Mouse (Mus musculus) liver (tissue): ENCODE data around the gene Dppa2.
A peak's percentile ranks its signal among the peaks of the same experiment; 100 is the strongest.
"Not testable (repeated sequence)": the region's sequence is repeated elsewhere in the genome, so short reads cannot be mapped to it uniquely, and the experiment has no call there.

Experiments used
- DNase-seq: peaks from one replicate; pipeline ENCODE4 v3.0.0-alpha.2; 2020; ENCODE audit warnings: mixed read lengths

Gene Dppa2

GRCm38 (mm10) chr16:48303509-48303908 lies at the start of gene Dppa2:
Gene Dppa2 (plus strand): TSS chr16:48303908.
- DNase-seq = no peak

GRCm38 (mm10) chr16:48254584-48254983 lies 49.1 kb upstream of the Dppa2 start:
- DNase-seq = peak; percentile 46

- no peak for DNase-seq
These were observed 44.2 kb upstream of the Dppa2 start for GRCm38 (mm10) chr16:48259519-48259918.

GRCm38 (mm10) chr16:48262901-48263300 lies 40.8 kb upstream of the Dppa2 start:
- no peak for DNase-seq

GRCm38 (mm10) chr16:48265856-48266255 lies 37.9 kb upstream of the Dppa2 start:
- no peak for DNase-seq

GRCm38 (mm10) chr16:48276940-48277339 lies 26.8 kb upstream of the Dppa2 start:
- DNase-seq = no peak

DNA sequence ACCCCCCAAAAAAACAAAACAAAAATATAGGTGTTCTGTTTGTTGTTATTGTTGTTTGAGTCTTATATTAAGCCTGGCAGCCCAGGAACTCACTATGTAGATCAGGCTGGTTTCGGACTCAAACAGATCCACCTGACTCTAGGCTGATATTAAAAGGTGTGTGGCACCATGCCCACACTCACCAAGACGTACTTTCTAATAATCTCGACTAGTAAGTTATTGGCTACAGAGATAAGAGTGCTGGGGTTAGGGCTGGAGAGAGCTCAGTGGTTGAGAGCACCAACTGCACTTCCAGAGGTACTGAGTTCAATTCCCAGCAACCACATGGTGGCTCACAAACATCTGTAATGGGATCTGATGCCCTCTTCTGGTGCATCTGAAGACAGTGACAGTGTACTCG lies 22.8 kb upstream of the Dppa2 start:
- DNase-seq = no peak

- no peak for DNase-seq
These were observed 20.9 kb upstream of the Dppa2 start for GRCm38 (mm10) chr16:48282801-48283200.

- DNase-seq = no peak
These were observed 20.2 kb upstream of the Dppa2 start, which contains the start of gene Dppa4 for GRCm38 (mm10) chr16:48283517-48283916. Gene Dppa4 (plus strand): TSS chr16:48283733.

GRCm38 (mm10) chr16:48285517-48285916 lies 18.2 kb upstream of the Dppa2 start:
- DNase-seq = no peak

GRCm38 (mm10) chr16:48297384-48298136 lies 6.1 kb upstream of the Dppa2 start:
- DNase-seq = no peak

DNA sequence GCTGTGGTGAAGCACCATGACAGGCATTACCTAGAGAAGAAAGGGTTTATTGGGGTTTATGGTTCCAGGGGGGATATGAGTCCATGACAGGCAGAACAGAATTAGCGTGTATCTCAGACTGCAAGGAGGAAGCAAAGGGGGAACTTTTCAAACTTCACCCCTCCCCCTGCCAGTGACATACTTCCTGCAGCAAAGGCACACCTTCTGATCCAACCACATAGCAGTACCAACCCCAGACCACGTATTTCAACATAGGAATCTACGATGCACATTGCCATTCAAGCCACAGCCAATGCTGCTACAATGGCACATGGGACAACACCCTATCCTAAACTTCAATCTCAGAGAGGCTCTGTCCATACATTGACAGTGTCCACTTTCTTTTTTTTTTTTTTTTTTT lies 3.8 kb upstream of the Dppa2 start:
- no peak for DNase-seq

- DNase-seq = no peak
These were observed 275 bp downstream of the Dppa2 start for GRCm38 (mm10) chr16:48303983-48304382.

- DNase-seq = not testable (repeated sequence)
These were observed 5.2 kb downstream of the Dppa2 start for GRCm38 (mm10) chr16:48308916-48309315.

DNA sequence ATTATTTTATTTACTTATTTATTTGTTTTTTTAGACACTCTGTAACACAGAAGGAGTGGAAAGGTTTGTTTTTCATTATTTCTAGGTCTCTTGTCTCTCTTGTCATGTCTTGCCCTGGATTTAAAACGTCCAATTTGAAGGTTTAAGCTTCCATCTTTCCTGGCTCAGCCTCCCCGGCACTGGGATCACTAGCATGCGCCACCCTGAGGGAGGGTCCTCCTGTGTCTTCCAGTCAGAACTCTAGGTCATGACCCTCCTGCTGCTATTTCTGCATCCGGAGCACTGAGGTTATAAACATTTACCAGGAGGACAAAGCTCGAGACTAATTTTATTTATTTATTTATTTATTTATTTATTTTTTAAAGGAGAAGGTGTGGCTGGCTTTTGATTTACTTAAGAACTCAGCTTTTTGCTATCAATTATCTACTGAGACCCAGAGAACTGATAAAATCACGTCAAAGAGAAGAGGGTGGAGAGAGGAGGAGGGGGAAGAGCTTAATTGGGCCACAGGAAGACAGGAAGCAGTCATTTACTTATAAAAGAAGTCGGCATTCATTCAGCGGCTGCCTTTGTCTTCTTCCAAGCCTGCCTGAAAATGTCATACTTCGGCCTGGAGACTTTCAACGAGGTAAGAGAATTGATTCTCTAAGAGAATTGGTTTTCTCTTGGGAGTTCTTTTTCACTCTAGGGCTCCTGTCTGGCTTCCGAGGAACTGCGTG lies 6.4 kb downstream of the Dppa2 start:
- no peak for DNase-seq

DNA sequence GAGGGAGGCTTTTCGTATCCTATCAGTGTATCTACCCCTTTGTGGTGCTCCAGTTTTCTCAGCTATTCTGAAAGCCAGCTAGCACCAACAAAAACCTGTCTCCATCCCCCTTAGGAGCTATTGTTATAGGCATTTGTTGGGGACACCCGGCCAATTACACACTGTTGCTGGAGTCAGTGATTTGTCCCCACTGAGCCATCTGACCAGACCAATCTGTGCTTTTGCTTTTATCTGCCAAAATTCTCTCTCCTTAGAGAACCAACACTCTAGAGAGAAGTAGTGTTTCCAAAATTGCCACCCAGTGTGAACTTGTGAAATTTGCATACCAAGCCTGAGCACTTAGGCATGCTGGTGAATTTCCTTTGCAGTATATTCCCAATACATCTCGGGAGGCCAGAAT lies 11.6 kb downstream of the Dppa2 start:
- no peak for DNase-seq

DNA sequence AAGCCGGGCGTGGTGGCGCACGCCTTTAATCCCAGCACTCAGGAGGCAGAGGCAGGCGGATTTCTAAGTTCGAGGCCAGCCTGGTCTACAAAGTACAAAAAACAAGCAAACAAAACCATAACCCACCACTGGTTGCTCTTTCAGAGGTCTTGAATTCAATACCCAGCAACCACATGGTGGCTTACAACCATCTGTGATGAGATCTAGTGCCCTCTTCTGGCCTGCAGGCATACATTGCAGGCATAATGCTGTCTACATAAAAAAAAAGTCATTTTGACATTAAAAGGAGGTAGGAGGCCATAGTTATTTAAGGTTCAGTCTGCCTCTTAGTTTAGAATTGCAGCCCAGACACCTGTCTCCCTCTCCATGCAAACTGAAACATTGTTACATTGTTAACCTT lies 17.1 kb downstream of the Dppa2 start:
- no peak for DNase-seq

- no peak for DNase-seq
These were observed 19.4 kb downstream of the Dppa2 start for GRCm38 (mm10) chr16:48323133-48323532.

GRCm38 (mm10) chr16:48323602-48324345 lies 20.1 kb downstream of the Dppa2 start:
- DNase-seq = no peak

DNA sequence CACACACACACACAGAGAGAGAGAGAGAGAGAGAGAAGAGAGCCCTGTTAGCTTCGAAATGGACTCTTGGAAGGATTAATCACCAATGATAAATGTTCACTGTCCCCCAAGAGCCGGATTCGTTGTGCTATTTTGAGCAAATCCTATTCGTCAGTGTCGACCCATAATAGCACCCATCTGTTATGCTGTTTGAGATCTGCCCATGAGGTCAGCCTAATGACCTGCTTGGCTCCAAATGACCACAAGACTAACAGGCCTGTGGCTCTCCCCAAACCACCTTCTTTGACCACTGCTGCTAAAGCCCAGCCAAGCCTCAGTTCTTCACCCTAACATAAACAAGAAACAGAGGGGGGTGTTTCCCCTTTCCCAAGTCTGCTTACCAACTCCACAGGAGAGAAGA lies 23.2 kb downstream of the Dppa2 start:
- no peak for DNase-seq

- no peak for DNase-seq
These were observed 24.7 kb downstream of the Dppa2 start for GRCm38 (mm10) chr16:48328420-48328819.

DNA sequence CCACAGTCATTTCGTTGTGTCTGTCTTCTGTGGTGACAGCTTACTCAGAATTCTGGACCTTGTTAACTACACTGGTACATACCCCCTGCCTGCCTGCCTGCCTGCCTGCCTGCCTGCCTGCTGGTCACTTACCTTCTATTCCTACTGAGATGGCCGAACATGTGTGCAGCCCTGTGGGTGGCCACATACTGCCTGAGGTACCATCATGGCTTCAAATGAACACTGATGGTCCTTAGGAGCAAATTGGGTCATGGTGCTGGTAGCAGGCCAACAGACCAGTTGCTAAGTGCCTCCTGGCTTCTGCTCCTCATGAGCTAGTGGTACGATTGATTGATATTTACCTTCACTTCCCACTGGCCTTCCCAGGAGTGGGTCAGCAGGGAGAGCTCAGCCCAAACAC lies 28.1 kb downstream of the Dppa2 start:
- no peak for DNase-seq

GRCm38 (mm10) chr16:48335326-48335725 lies 31.6 kb downstream of the Dppa2 start:
- no peak for DNase-seq

DNA sequence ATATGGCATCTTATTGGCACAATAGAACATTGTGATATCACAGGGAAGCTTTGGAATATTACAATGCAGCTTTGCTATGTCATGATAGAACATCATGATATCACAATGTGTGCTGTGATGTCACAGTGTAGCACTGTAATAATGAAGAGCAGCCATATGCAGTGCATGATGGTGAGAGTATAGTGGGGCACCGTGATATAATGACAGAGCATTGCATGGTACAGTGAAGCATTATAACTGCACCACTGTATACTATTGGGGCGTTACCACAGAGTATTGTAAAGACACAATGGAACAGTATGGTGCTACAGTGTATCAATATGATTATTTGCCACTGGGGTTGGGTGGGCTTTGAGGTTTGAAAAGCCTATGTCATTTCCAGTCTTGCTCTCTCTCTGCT lies 40.5 kb downstream of the Dppa2 start:
- no peak for DNase-seq
